Mouse (Mus musculus) liver, embryonic 14.5 days (tissue): ENCODE measurements at regions not wholly inside any gene's neighbourhood (a gene's known extent, or its start where the extent isn't known, plus 50 kb on each side); places are given as distances from the start of the nearest gene placed in this dataset.

Experiments
- ATAC-seq: fragments of 200-750 bp; cut with Nextera tagmentation; 2 replicates; pipeline ENCODE4 v1.8.0; 2017; ENCODE audit warnings: moderate number of reproducible peaks, mild to moderate bottlenecking, moderate library complexity; ENCODE audit not compliant: insufficient read depth
- DNase-seq, 3 experiments: peaks; one replicate each; pipeline ENCODE4 v3.0.0-alpha.2; 2012 to 2013; ENCODE audit warnings: low read depth in 3 of 3, low spot score in 3 of 3
- H3K27ac ChIP-seq: fragments of 300-500 bp; sonication (generic); 2 replicates; pipeline ENCODE4 v1.5.1; 2014; ENCODE audit warnings: moderate library complexity, mild to moderate bottlenecking, control low read depth, inconsistent platforms
- H3K27me3 ChIP-seq: fragments of 300-500 bp; sonication (generic); 2 replicates; pipeline ENCODE4 v1.6.1; 2014; ENCODE audit warnings: mild to moderate bottlenecking, low read length, moderate library complexity; ENCODE audit not compliant: control insufficient read depth, insufficient read depth
- H3K36me3 ChIP-seq: fragments of 300-500 bp; sonication (generic); replicated peaks from 2 replicates; pipeline ENCODE4 v1.6.1; 2014; ENCODE audit warnings: low read depth; ENCODE audit not compliant: control insufficient read depth, insufficient read depth
- H3K4me1 ChIP-seq, 2 experiments: fragments of 200-500 bp in 1 of 2; fragments of 300-500 bp in 1 of 2; sonication (generic) in 1 of 2; replicated peaks; 2 replicates each; pipeline ENCODE4 v1.6.1; 2012 to 2014; ENCODE audit warnings: antibody characterized with exemption in 1 of 2, inconsistent platforms in 1 of 2, low read length in 1 of 2; ENCODE audit not compliant: control insufficient read depth in 2 of 2, insufficient read depth in 2 of 2
- H3K4me2 ChIP-seq: fragments of 300-500 bp; sonication (generic); 2 replicates; pipeline ENCODE4 v1.6.1; 2014; ENCODE audit warnings: low read depth, mild to moderate bottlenecking, control low read depth, moderate library complexity
- H3K4me3 ChIP-seq, 2 experiments: fragments of 200-500 bp in 1 of 2; fragments of 300-500 bp in 1 of 2; sonication (generic) in 1 of 2; 2 replicates each; pipeline ENCODE4 v1.5.1; 2012 to 2014; ENCODE audit warnings: low read depth in 2 of 2, low read length in 2 of 2, mild to moderate bottlenecking in 2 of 2, control low read depth in 1 of 2, inconsistent platforms in 1 of 2, moderate library complexity in 1 of 2; ENCODE audit not compliant: insufficient read depth in 1 of 2
- H3K9ac ChIP-seq: fragments of 300-500 bp; sonication (generic); replicated peaks from 2 replicates; pipeline ENCODE4 v1.6.1; 2014; ENCODE audit warnings: mild to moderate bottlenecking, control low read depth, moderate library complexity
- H3K9me3 ChIP-seq: fragments of 300-500 bp; sonication (generic); 2 replicates; pipeline ENCODE4 v1.6.1; 2016; ENCODE audit warnings: low read length, mixed read lengths; ENCODE audit not compliant: control insufficient read depth
- CTCF ChIP-seq: IDR thresholded peaks from 2 replicates; pipeline ENCODE4 v1.5.1; 2016; ENCODE audit warnings: antibody characterized with exemption, low read depth, control low read depth
- EP300 ChIP-seq: IDR thresholded peaks from 2 replicates; pipeline ENCODE4 v1.6.1; 2016; ENCODE audit warnings: antibody characterized with exemption, low read depth
- WGBS: fragments of 180-500 bp; shearing (Covaris S2); extraction: QIAGEN DNeasy Blood & Tissue Kit; methylation state at CpG from one replicate; pipeline ENCODE4 v1.1.7; 2014; ENCODE audit not compliant: insufficient replicate concordance; 5-methylcytosine and 5-hydroxymethylcytosine counted together

- no peaks in the 10 kb centered on the region for H3K27me3 ChIP-seq
These were observed 72.7 kb upstream of the Chd2 start for GRCm38 (mm10) chr7:73614341-73614740.

GRCm38 (mm10) chr7:73612752-73613092 lies 71.1 kb upstream of the Chd2 start:
- no peaks in the 10 kb centered on the region for H3K27me3 ChIP-seq
- TF ChIP-seq CTCF, result no peak
- TF ChIP-seq EP300, result no peak
- ATAC-seq (no peak), DNase-seq (no peak)
- no peak overlapping the region for H3K9ac ChIP-seq
- H3K9me3 ChIP-seq, result no peaks in the 10 kb centered on the region
- H3K4me2 ChIP-seq, result no peak overlapping the region
- WGBS, result 68% methylated on average over 3 of the region's 3 CpGs
- H3K36me3 ChIP-seq, result no peaks in the 10 kb centered on the region
- H3K4me1 ChIP-seq, result peaks cover 14 to 18% of the 10 kb centered on the region in 2 experiments
- no peak overlapping the region for H3K27ac ChIP-seq
- H3K4me3 ChIP-seq, result no peak overlapping the region

More at GRCm38 (mm10) chr7:73614341-73614740, 72.7 kb upstream of the Chd2 start:
- Histone ChIP-seq H3K9me3 (no peaks in the 10 kb centered on the region), H3K27ac (no peak overlapping the region), H3K36me3 (no peaks in the 10 kb centered on the region), H3K4me3 (no peak overlapping the region), H3K4me2 (no peak overlapping the region), H3K4me1 (peaks cover 9 to 14% of the 10 kb centered on the region in 2 experiments), H3K9ac (no peak overlapping the region)
- WGBS, result 59% methylated on average over 4 of the region's 4 CpGs
- TF ChIP-seq CTCF, result no peak
- no peak for TF ChIP-seq EP300
- no peak for DNase-seq
- ATAC-seq, result no peak

- WGBS, result 72% methylated on average over 12 of the region's 12 CpGs
- TF ChIP-seq EP300, result no peak
- no peak for DNase-seq
- no peaks in the 10 kb centered on the region for H3K27me3 ChIP-seq
- H3K36me3 ChIP-seq, result no peaks in the 10 kb centered on the region
- no peak overlapping the region for H3K9ac ChIP-seq
- no peaks in the 10 kb centered on the region for H3K9me3 ChIP-seq
- no peak overlapping the region for H3K27ac ChIP-seq
- H3K4me3 ChIP-seq, result no peak overlapping the region
- H3K4me2 ChIP-seq, result no peak overlapping the region
- peaks cover 15 to 17% of the 10 kb centered on the region in 2 experiments for H3K4me1 ChIP-seq
- ATAC-seq, result no peak
These were observed 70.5 kb upstream of the Chd2 start for GRCm38 (mm10) chr7:73611866-73612751.

DNA sequence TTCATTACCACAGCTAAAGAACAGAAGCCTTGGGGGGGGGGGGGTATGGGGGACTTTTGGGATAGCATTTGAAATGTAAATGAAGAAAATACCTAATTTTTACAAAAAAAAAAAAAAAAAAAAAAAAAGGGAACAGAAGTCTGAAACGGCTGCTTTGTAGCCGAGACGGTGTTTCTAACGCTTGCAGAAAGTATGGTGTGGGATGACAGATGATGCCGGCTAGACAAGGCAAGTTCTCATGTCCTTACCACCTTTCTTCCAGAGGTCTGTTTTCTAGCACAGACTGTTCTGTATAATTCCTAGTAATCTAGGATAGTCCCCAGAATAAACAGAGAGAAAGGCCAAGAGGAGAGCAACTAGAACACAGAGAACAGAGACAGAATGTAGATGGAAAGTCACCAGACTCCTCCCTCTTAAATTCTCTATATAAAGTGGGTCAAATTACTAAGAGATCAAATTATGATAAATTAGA lies 67.2 kb upstream of the Chd2 start:
- ATAC-seq (no peak), DNase-seq (no peak)
- H3K36me3 ChIP-seq, result no peaks in the 10 kb centered on the region
- H3K27me3 ChIP-seq, result no peaks in the 10 kb centered on the region
- no peak overlapping the region; the same call in 1 of the 2 replicates for H3K9ac ChIP-seq
- TF ChIP-seq EP300, result no peak
- TF ChIP-seq CTCF, result no peak
- H3K9me3 ChIP-seq, result no peaks in the 10 kb centered on the region
- H3K4me1 ChIP-seq, result peaks cover 15 to 20% of the 10 kb centered on the region in 2 experiments
- WGBS, result 19% methylated on average over 5 of the region's 5 CpGs
- H3K4me3 ChIP-seq, result no peak overlapping the region
- no peak overlapping the region for H3K27ac ChIP-seq
- peak overlapping the region; percentile 96 for H3K4me2 ChIP-seq

GRCm38 (mm10) chr7:73608070-73608803 lies 66.6 kb upstream of the Chd2 start:
- peak overlapping the region; percentile 41 for H3K27ac ChIP-seq
- peaks cover 15 to 20% of the 10 kb centered on the region in 2 experiments for H3K4me1 ChIP-seq
- H3K4me2 ChIP-seq, result peak overlapping the region; percentile 96
- TF ChIP-seq EP300, result no peak
- no peak for TF ChIP-seq CTCF
- no peaks in the 10 kb centered on the region for H3K27me3 ChIP-seq
- peak overlapping the region; percentile 73 for H3K9ac ChIP-seq
- no peak for ATAC-seq
- DNase-seq, result no peak
- no peaks in the 10 kb centered on the region for H3K9me3 ChIP-seq
- no peaks in the 10 kb centered on the region for H3K36me3 ChIP-seq
- H3K4me3 ChIP-seq, result peak overlapping the region in 1 of 2 experiments; percentile 59; a peak in 2 of 4 replicates
- WGBS, result 27% methylated on average over 8 of the region's 8 CpGs
